Mouse (Mus musculus) brain, embryonic 14.5 days (tissue): ENCODE measurements at regions not wholly inside any gene's neighbourhood (a gene's known extent, or its start where the extent isn't known, plus 50 kb on each side); places are given as distances from the start of the nearest gene placed in this dataset.

Source experiments
- CTCF ChIP-seq: fragments of 200-500 bp; IDR thresholded peaks from 2 replicates; pipeline ENCODE4 v1.5.1; 2012; ENCODE audit warnings: inconsistent platforms, mild to moderate bottlenecking, moderate library complexity, borderline replicate concordance; ENCODE audit not compliant: insufficient read depth, insufficient read length; ENCODE audit errors: extremely low read depth
- POLR2A ChIP-seq: fragments of 200-500 bp; IDR thresholded peaks from 2 replicates; pipeline ENCODE4 v1.6.1; 2012; ENCODE audit warnings: mild to moderate bottlenecking, inconsistent platforms, borderline replicate concordance; ENCODE audit not compliant: poor library complexity, insufficient read depth, insufficient read length, severe bottlenecking; ENCODE audit errors: extremely low read depth

DNA sequence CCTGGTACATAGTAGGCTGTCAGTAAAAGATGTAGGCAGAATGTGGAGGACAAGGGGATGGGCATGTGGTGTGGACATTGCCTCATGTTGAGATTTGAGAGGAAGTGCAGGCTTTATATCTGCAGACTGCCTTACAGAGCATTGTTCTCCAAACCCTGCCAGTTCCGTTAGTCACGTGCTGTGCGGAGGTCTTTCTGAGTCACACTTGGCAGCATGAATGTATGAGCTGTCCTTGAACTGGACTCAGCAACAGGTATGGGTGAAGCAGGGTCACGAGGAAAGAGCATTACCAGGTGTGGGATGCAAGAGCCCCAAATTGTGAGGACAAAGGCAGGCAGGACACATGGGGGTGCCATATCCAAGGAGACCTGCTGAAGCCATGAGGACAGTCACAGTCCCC is 193.8 kb upstream of the Unc93a2 start:
- TF ChIP-seq CTCF (no peak), POLR2A (no peak)
